Mouse (Mus musculus) lung, postnatal 0 days (tissue): ENCODE data around the gene Il12a.

Experiments
- CTCF ChIP-seq: IDR thresholded peaks from 2 replicates; pipeline ENCODE4 v1.5.1; 2016; ENCODE audit warnings: antibody characterized with exemption, mild to moderate bottlenecking
- EP300 ChIP-seq: IDR thresholded peaks from 2 replicates; pipeline ENCODE4 v1.6.1; 2016; ENCODE audit warnings: antibody characterized with exemption, mild to moderate bottlenecking, control low read depth

GRCm38 (mm10) chr3:68660538-68660937 lies 29.9 kb upstream of the Il12a start:
- TF ChIP-seq CTCF: no peak
- TF ChIP-seq EP300: no peak
